Mouse (Mus musculus) megakaryocyte, embryonic 14.5 days (primary cell): ENCODE data around the gene Flt3l.

ENCODE experiments used
- FLI1 ChIP-seq: IDR thresholded peaks from 2 replicates; pipeline ENCODE4 v1.6.1; 2012; ENCODE audit warnings: low read length, inconsistent platforms, mixed read lengths
- GATA1 ChIP-seq: IDR thresholded peaks from 3 replicates; pipeline ENCODE4 v1.6.1; 2012; ENCODE audit warnings: mixed read lengths, low read length, inconsistent platforms, borderline replicate concordance

- TF ChIP-seq FLI1 (no peak), GATA1 (no peak)
These were observed 31.7 kb upstream of the Flt3l start for GRCm38 (mm10) chr7:45167761-45168445.
